In genomic region chr2:35544717-35545116, GRCm38 (mm10) we compare ENCODE assay signal across 8 mouse cellular contexts. TPM values are rescaled to one million over a fixed set of nuclear protein-coding genes. Genes with fewer than 3 reads are reported as not detected.
DNase-seq lines count a peak whose midpoint lies in the region; ATAC-seq and TF ChIP-seq lines count a peak whose summit lies in the region.

No protein-coding gene starts in this region.

- peak overlapping the region; percentile 61 for H3K4me2 ChIP-seq in lung, embryonic 14.5 days

- H3K4me3 ChIP-seq in E14TG2a.4 (replicated peaks; ENCODE audit: low read length) = no peak overlapping the region
- H3K4me3 ChIP-seq in forebrain, embryonic 10.5 days = no peak overlapping the region
- H3K4me3 ChIP-seq in lung, embryonic 14.5 days (ENCODE audit: low read depth, low read length) = peak overlapping the region; percentile 17; the same call in 1 of the 2 replicates

- 13% methylated on average over 14 of the region's 14 CpGs for WGBS in forebrain, embryonic 10.5 days
- WGBS in large intestine, adult 2 months = 6% methylated on average over 14 of the region's 14 CpGs
- WGBS in lung, embryonic 14.5 days = 8% methylated on average over 14 of the region's 14 CpGs

- intact Hi-C loops in heart, postnatal 14 days (cut with DNase I) = loop anchor here (2.0 to 10.0 kb wide), 5 partner anchors 83 to 670 kb away; no protein-coding TSS in a partner anchor

- peaks cover 13% of the 10 kb centered on the region for H3K4me1 ChIP-seq in E14TG2a.4 (replicated peaks; ENCODE audit: low read depth, low read length)
- peaks cover 9% of the 10 kb centered on the region for H3K4me1 ChIP-seq in forebrain, embryonic 10.5 days
- H3K4me1 ChIP-seq in lung, embryonic 14.5 days (ENCODE audit: insufficient read depth) = peaks cover 5% of the 10 kb centered on the region; the same call in 1 of the 2 replicates

- H3K9ac ChIP-seq in lung, embryonic 14.5 days = no peak overlapping the region

- H3K27me3 ChIP-seq in E14TG2a.4 (ENCODE audit: insufficient read depth, low read length) = peaks cover 25% of the 10 kb centered on the region
- peaks cover 4% of the 10 kb centered on the region; the same call in 1 of the 2 replicates for H3K27me3 ChIP-seq in forebrain, embryonic 10.5 days (ENCODE audit: poor library complexity, severe bottlenecking)
- H3K27me3 ChIP-seq in lung, embryonic 14.5 days (ENCODE audit: insufficient read depth, low read length) = no peaks in the 10 kb centered on the region

- no peak overlapping the region for H3K27ac ChIP-seq in forebrain, embryonic 10.5 days
- no peak overlapping the region for H3K27ac ChIP-seq in lung, embryonic 14.5 days (ENCODE audit: low read depth)

- TF ChIP-seq CTCF in E14TG2a.4 (conservative IDR thresholded peaks at IDR 0.05; ENCODE audit: low read length) = peak; percentile 94
- TF ChIP-seq CTCF in lung, embryonic 14.5 days (IDR thresholded peaks at IDR 0.05; ENCODE audit: low read depth) = peak; percentile 99

- DNase-seq in c-Kit-negative CD71-positive TER-119-positive erythroid progenitor cells, embryonic 14.5 days (ENCODE audit: low read depth, low spot score) = peak; percentile 12
- peak; percentile 67 for DNase-seq in forebrain, embryonic 10.5 days (ENCODE audit: extremely low spot score, low spot score)
- DNase-seq in heart, postnatal 14 days = peak; percentile 79 to 87
- DNase-seq in large intestine, adult 2 months (ENCODE audit: low read depth, low spot score) = peak; percentile 7
- DNase-seq in lung, embryonic 14.5 days = peak; percentile 92
- DNase-seq in ovary, postnatal 36 days (ENCODE audit: low spot score) = peak; percentile 68
- peak; percentile 53 for DNase-seq in urinary bladder, adult 2 months (ENCODE audit: low spot score)

- no peaks in the 10 kb centered on the region for H3K36me3 ChIP-seq in E14TG2a.4 (ENCODE audit: insufficient read depth, low read length)
- H3K36me3 ChIP-seq in forebrain, embryonic 10.5 days (replicated peaks) = no peaks in the 10 kb centered on the region
- H3K36me3 ChIP-seq in lung, embryonic 14.5 days (ENCODE audit: insufficient read depth) = no peaks in the 10 kb centered on the region

- H3K9me3 ChIP-seq in E14TG2a.4 (ENCODE audit: low read length) = no peaks in the 10 kb centered on the region
- H3K9me3 ChIP-seq in forebrain, embryonic 10.5 days = no peaks in the 10 kb centered on the region
- H3K9me3 ChIP-seq in lung, embryonic 14.5 days (ENCODE audit: low read depth, low read length) = no peaks in the 10 kb centered on the region

- ATAC-seq in lung, embryonic 14.5 days (ENCODE audit: insufficient read depth) = peak; percentile 77

RNA-seq across cellular contexts. Expression of gene Dab2ip, which starts 13.3 kb away (rescaled TPM):
- polyA plus RNA-seq in forebrain, embryonic 10.5 days (2016; fragmentation: Nextera tagmentation; extraction: Ambion mirVana) = 22.0 and 23.3 TPM in 2 replicates
- total RNA-seq in heart, postnatal 14 days (2021) = 10 to 100 TPM; 51.1 to 55.8 TPM
- polyA plus RNA-seq in large intestine, adult 2 months (2012; rRNA removed) = 60.5 and 89.0 TPM in 2 replicates
- polyA plus RNA-seq in lung, embryonic 14.5 days (2014; fragmentation: Nextera tagmentation; extraction: Ambion mirVana) = 51.7 and 61.4 TPM in 2 replicates
- polyA plus RNA-seq in urinary bladder, adult 2 months (2012; rRNA removed) = 65.2 and 77.8 TPM in 2 replicates

Comparison
In these comparisons a context has a peak if more than half of its experiments do, and no peak if none do; other contexts are left out.
1. DNase-seq: peak in every context shown above with its lines; median percentile 92 in lung, embryonic 14.5 days; 83 in heart, postnatal 14 days; 68 in ovary, postnatal 36 days; 67 in forebrain, embryonic 10.5 days; 53 in urinary bladder, adult 2 months; 12 in c-Kit-negative CD71-positive TER-119-positive erythroid progenitor cells, embryonic 14.5 days; 7 in large intestine, adult 2 months.